Mouse (Mus musculus) WW6 (cell line): ENCODE data around the gene Ift140.

ENCODE experiments used
- DNase-seq: peaks from one replicate; pipeline ENCODE4 v3.0.0-alpha.2; 2013; ENCODE audit warnings: low read depth, low spot score

Ift140 gene

DNA sequence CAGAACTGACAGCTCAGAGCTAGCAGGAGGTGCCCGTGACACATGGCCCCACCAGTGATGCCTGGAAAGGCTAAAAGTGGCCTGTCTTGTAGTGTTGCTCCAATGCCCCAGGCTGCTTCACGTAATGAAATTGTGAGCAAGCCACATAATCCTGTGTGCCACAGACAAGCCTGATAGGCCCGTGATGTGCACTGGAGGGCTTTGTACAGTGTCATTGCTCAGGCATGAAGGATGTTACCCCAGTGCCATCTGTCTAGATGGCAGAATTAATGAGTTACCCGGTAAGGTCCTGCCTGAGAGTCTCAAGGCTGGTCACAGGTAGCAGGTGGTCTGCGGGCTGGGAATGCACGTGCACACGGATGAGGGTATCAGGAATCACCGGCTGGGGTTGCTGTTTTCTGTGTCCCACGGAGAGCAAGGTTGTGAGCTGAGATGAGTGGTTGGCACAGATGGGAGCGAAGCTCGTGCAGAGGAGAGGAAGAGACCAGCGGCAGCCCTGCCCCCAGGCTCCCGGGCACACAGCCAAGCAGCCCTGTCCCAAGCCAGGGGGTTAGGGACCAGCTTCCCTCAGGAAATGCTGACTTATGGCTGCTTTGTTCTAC is 62.0 kb downstream of the Ift140 start:
- no peak for DNase-seq

DNA sequence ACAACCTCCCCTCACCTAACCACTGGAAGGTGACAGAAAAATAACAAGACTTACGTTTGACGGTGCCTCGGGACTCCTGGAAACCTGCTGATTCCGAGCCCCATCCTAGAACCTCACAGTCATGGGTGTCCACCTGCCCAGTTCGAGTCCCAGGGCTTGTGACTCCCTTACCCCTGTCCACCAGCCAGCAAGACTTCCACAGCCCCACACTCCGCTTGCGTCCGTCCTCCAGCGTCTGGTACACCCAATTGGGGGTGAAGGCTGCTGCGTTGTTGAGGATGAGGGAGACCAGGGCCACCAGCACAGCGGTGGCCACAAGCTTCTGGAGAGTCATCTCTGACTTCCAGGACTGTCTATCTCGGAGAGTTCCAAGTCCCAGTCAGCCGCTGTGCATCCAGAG is 64.3 kb downstream of the Ift140 start:
- no peak for DNase-seq

DNA sequence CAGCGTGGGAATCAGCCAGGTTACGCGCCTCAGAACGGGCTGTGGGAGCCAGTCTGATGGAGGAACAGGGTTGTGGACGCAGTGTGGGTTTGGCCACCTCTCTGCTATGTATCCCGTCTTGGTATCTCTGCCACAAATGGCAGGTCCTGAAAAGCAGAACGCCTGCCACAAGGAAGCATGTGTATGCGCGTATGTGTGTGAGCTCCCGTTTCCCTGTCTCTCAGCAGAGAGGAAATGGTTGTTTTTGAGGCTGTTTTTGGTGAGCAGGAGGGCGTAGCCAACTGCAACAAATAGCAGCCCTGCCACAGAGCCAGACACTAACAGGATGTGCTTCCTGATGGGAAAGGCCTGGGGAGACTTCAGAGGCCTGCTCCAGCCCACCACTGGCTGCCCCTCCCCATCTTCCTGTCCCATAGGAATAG is 65.1 kb downstream of the Ift140 start:
- DNase-seq: no peak

DNA sequence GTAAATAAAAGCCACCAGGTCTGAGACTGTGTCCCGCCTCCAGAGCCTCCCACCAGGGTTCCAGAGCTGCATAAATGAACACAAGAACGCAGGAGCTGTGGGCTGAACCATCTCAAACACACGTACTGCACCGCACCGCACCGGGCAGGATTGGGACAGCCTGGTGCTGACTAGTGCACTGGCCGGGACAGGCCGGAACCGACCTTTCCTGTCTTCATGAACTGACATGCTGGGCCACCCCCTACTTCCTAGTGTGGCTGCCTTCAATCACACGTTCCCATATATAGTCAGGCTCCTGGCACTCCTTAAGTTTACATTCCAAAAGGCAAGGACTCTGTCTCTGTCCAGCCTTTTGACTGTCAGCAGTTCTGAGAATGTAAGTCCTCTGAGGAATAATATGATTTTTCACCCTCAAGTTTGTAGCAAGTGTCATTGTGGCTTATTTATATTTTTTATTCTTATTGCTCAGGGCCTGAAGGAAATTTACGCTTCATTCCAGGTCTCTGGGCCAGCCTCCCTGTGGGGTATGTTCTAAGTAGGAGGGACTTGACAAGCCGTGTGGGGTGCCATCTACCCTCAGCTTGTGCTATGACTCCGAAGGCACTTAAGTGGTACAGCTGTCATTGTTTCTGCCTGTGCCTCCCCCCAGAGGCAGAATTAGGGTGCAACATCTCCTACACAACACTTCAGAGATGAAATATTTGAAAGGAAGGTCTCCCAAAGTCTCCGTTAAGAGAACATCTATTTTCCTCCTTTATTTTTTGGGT is 66.4 kb downstream of the Ift140 start:
- no peak for DNase-seq

DNA sequence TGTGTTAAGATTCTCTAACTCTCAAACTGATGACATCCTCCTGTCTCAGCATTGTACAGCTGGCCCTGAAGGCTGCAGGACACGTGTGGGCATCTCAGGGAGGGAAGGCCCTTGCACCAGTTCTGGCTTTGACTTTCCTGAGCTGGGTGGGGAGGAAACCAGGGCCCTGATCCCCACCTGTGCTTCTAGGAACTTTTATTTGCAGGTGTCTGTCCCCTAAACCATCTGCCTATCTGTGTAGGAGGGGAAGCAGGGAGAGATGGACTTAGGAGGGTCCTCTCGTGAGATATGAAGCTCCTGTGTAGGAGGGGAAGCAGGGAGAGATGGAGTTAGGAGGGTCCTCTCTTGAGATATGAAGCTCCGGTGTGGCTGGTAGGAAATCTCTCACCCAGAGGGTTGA is 67.0 kb downstream of the Ift140 start:
- DNase-seq: no peak

DNA sequence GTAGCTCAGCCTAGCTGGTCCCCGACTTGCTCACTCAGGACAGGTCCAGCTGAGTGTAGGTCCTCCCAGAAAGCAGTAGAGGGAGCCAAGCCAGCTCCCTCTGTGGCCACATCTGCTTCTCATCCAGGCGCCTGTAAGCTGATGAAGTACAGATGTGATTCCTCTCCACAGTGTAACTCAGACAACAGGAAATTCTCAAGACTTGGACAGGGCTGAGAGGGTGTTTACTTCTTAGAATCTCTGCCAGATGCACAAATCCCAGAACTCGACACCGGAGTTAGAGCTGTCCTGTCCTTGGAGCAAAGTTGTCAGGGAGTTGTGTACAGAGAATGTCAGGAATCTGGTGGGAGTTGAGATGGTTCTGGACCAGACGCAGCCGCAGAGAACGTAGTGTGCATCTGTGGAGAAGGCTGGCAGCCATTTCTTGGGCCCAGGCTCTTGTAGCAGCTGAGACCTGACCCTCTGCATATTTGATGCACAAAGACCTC is 67.6 kb downstream of the Ift140 start, which contains the start of gene Tmem204:
Gene Tmem204, minus strand, starts transcription at position 148 of the 488 bp plus-strand sequence.
- DNase-seq: no peak

DNA sequence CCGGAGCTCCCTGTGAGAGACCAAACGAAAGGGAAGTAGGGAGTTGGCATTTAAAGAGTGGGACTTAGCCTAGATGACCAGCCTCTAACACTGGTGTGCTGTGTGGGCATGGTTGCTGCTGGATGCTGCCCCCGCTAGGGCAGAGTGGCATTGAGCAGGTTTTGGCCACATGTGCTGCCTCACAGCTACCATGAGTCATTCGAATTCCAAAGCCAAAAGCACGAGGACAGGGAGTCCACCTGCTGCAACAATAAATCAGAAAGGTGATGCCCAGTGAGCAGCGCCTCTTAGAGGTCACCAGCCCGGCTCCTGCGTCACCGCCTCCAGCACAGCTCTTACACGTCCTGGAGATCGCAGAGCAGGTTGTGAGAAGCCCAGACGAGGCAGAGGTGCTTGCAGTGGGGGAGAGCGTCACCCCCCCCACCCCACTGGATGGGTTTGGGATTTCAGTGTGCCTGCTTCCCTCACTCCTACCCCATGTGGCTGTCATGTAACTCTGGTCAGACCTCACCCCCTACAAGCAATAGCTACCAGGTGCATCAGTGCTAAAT is 69.0 kb downstream of the Ift140 start:
- DNase-seq: no peak

DNA sequence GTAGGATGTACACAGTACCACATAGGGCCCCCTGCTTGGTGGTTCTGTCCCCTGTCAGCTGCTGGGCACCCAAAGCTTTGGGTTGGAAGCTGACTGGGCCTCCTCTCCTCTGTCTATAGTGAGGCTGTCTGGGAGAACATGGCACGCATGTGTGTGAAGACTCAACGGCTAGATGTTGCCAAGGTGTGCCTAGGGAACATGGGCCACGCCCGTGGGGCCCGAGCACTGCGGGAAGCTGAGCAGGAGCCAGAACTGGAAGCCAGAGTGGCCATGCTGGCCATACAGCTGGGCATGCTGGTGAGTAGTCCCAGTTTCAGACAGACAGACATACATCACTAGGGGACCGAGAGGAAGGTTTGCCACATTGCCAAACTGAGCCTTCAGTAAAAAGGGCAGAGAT is 70.8 kb downstream of the Ift140 start:
- no peak for DNase-seq

DNA sequence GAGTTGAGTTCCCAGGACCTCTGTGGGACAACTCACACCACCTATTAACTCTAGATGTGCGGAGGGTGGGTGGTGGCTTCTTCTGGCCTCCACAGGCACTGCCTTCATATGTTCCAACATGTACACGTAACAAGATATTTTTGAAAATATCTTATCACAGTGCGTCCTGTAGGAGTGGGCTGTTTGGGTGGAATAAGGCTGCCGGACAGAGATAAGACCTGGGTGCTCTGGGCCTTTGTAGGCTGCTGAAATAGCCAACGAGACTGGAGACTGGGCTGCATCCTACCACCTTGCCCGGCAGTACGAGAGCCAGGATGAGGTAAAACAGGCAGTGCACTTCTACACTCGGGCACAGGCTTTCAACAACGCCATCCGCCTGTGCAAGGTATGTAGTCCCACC is 73.3 kb downstream of the Ift140 start:
- no peak for DNase-seq

DNA sequence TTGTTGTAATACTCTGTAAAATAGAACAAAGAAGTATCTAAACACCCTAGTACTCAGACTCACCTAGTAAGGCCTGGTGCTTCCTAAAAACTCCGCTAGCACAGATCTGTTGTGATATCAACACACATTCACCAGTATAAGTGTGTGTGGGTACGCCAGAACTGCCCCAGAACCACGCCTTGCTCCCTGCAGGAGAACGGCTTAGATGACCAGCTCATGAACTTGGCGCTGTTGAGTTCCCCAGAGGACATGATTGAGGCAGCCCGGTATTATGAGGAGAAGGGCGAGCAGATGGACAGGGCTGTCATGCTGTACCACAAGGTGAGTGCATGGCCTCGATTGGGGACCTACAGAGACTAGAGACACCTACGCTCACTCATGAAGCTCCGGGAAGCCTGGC is 74.6 kb downstream of the Ift140 start:
- no peak for DNase-seq

DNA sequence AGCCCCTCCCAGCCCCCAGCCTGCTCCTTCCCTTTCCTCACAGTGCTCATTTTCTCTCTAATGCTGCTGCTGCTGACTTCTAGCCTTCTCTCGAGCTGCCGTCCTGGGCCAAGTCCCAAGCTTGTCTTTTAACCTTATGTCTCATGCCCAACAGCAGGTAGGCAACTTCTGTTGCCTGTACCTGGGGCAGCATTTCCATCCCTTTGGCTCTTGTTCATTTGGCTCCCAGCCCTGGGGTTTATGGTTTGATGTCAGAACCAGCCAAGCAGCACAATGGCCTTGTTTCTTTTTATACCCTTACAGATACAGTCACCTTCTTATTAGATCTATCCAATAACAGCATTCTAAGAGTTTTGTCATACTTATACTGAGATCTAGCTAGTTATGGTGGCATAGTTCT is 80.3 kb downstream of the Ift140 start:
- no peak for DNase-seq

DNA sequence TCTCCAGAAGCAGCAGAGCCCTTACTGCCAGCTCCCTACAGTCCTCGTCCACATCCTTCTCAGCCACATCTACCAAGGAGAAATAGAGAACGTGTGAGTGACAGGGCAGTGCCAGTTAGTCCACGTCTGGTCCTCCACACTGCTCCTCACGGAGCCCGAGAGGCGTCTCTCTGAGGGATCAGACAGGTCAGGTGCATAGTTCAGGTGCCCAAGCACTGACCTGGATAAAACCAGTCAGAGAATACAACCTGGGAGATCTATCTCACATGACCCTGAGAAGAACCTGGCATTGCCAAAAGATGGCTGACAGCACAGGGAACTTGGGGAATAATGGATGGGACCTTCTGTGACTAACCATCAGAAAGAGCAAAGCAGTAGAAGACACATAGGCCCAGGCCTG is 84.2 kb downstream of the Ift140 start:
- DNase-seq: no peak

DNA sequence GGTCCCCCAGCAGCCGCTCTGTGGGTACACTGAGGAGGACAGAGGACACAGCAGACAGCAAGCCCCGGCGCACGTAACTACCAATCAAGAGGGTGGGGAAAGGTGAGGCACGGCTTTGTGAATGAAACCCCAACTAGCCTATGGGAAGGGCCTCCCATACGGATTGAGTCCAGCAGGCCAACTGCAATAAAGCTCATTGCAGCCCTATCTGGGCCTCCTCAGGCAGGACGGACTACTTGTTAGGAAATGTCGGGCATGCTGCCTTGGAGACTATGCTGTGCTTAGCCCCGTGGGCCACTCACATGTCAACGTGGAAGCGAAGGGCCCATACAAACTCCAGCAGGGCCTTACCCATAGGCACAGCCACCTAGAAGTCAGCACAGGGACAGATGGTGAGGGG is 85.5 kb downstream of the Ift140 start:
- DNase-seq: no peak

DNA sequence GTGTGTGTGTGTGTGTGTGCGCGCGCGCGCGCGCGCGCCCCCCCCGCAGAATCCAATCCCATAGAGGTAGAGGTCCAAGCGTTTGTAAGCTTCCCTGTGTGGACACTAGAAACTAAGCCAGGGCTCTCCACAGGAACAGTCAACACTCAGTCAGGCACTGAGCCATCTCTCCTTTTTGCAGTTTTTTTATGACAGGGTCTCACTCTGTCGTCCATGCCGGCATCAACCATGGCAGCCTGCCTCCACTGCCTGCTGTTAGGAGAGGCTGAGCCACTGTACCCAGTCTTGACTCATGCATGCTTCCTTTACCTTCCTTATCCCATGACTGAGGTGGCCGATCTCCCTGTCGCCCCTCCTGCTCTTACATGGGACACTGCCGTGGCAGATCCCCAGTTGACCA is 91.9 kb downstream of the Ift140 start:
- DNase-seq: no peak

DNA sequence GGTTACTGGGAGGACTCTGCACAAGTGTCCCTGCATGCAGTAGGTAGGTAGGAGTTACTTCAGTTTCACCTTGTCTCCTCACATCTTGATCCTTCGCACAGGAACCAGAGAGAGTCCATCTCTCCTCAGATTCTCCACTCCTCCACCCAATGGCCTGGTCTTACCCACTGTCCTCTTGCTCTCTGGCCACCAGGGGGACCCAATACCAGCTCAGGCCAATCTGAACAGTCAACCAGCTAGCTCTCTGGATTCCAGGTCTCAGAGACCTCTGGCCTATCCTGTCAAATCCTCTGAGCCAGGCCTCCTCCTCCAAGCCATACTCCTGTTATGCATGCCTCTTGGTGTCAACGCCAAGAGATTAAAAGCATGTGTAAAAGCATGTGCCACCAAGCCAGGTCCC is 93.7 kb downstream of the Ift140 start:
- no peak for DNase-seq

DNA sequence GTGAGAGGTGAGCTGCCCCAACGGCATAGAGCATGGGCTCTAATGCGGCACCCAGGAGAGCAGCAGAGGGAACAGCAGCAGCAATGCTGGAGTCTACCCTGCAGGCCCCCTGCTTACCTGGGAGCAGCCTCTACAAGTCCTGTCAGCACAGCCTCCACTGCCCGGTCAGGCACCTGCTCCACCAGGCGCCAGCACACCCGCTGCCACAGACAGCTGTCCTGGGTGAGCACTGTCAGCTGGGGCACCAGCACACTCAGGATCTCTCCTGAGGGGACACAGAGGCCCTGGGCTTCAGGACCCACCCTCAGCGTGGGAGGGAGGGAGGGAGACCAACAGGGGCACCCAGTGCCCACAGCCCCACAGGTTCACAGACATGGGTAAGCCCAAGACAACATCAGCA is 94.7 kb downstream of the Ift140 start:
- no peak for DNase-seq

DNA sequence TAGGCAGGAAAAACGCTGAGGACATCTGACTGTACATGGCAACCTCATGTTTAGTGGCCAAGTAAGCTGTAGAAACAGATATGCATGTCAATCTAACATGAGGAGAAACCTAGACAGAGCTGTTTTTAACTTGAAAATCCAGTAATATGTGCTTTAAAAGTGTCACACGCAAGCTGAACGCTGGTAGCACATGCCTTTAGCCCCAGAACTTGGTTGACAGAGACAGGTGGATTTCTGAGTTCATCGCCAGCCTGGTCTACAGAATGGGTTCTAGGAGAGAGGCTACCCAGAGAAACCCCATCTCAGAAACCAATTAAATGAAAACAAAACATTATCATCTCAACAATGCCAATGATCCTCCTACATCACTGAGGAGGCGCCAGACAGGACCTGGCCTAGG is 95.3 kb downstream of the Ift140 start:
- no peak for DNase-seq

DNA sequence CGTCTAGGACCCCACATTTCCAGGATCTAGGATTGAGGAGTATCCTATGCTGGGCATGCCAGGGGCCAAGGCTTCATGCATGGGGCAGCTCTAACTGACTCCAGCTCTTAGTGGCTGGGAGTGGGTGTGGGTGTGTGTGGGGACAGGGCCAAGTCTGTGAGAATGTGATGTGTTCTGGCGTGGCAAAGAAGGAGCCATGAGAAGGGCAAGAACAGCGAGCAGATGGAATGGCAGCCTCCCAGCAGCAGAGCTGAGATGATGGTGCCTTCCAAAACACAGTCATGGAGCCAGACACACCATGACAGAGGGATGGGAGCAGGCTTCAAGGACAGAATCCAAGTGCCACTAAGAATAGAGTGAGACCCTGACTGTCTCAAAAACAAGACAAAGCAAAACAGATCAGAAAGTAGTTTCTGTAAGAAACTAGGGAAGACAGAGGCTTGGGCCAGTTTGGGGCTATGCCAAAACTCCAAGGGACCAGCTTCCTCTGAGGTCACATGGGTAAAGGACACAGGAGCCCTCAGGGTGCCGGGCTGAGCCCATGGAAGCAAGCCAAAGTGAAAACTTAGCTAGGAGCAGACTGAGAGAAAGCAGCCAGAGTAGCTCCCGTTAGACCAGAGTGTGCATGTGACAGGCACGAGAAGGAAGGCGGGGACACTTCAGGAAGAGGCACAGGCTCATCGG is 96.0 kb downstream of the Ift140 start:
- no peak for DNase-seq

DNA sequence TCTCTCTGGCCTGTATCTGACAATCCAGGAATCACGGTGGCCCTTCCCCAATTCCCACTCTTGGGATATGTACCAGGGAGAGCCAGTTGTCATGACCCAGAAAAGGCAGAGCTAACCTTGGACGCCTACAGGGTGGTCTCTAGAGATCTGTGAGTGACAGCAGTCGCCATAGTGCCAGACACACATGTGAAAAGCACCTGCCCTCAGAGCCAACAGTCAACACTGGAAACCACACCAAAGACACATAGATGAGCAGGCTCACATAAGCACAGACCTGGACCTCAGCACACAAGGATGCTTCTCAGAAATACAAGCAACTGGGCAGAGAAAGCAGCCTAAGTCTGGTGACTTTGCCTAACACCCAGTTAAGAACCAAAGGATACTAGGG is 96.5 kb downstream of the Ift140 start:
- DNase-seq: no peak

DNA sequence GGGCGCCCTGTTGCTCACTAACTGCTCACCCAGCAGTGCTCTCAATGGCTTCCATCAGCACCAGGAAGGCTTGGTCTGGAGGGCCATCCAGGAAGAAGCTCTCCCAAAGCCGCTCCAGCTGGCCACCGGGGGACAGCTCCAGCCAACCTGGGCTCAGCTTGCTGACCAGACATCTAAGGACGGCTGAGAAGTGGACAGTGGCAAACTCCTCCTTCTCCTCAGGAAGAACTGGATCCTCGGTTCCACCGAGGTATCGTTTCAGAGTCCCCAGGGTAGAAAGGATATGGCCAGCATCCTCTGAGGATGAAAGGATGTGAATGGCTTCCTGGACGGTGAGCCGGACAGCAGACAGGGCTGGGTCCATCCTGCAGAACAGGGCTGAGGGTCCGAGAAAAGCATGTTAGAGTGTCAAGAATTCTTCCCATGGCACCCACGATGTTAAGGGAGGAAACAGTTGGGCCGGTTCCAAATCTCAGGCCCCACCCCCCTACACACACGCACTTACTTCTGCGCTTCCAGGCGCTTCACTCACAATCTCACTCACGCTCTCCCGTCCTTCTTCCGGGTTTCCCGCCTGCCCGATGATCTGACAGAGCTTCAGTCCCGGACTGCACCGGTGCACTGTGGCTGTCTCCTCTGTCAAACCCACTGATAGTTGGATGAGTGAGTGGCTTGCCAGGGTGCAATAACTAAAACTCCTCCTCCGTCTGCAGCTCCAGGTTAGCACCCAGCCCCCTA is 99.2 kb downstream of the Ift140 start:
- DNase-seq: no peak

DNA sequence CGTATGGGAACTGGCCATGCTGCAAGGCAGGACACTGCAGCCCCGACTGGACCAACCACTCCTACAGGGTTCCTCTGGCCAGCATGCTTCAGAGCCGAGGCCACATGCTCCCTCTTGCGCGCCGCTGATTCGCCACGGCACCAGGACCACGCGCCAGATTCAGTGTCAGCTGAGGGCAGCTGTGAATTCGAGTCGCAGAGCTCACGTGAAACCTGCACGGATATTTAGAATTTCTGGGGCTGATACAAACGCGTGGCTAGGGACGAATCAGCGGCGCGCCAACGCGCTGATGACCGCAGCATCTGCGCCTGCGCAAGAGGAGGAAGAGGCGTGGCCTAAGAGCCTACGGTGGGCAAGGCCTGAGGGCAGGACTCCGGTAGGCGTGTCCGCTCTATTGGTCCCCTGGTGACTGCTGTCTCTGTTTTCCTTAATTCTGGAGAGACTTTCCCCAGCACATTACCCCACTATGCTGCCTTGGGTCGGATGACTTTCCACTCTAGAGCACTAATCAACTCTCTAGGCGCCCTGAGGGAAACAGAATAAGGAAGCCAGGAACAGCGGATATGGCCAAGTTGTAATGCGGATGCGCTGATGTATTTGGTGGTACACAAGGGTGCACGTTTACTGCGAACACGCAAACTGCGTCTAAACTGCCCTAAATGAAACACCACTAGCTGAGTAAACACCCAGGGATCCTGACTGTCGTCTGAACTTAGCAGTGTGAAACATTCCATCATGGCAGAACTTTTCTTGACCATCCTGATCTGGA is 100.0 kb downstream of the Ift140 start, which contains the start of gene Telo2:
Gene Telo2, minus strand, starts transcription at position 304 of the 769 bp plus-strand sequence.
- peak; percentile 74 for DNase-seq
